Mouse (Mus musculus): ENCODE data around the gene Slc26a1. TPM values are rescaled to one million over a fixed set of nuclear protein-coding genes. Genes with fewer than 3 reads are reported as not detected.
A peak's percentile ranks its signal among the peaks of the same experiment; 100 is the strongest.

The Slc26a1 gene
- 3.6 and 4.9 TPM in 2 replicates for polyA plus RNA-seq (2015; fragmentation: Nextera tagmentation; extraction: Ambion mirVana)

DNA sequence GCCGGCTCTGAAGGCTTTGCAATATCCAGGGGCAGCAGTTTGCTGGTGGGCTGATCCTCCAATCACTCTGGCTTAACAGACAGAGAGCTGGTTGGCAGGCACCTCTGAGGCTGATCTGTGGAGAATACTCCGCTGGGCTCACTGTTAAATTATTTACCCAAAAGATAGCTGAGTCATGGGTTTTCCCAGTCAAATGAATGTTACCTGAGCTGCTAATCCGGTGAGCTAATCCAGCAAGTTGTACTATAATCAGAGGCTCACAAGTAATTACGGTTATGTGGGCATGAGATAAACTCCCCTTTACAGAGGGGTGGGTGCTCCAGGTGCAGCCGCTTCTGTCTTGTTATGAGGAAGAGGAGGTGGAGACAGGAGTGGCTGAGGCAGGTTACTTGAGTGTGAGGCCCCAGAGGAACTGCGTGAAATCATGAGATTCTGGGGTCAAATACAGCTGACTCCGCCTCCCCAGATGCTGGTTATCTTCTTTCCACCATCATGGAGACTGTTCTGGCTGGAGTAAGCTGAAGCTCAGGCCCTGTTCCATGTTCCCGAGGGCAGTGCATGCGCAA lies at the start of gene Slc26a1:
TSS of gene Slc26a1 (minus strand) at position 319 of the 566 bp plus-strand sequence.
- peaks cover 4% of the 10 kb centered on the region; the same call in 1 of the 2 replicates for H3K36me3 ChIP-seq
- no peak within 1 kb of the TSS for H3K4me3 ChIP-seq (replicated peaks)
- WGBS = 60% methylated on average over 9 of the region's 9 CpGs
- no peaks in the 10 kb centered on the region for H3K9me3 ChIP-seq
- H3K4me1 ChIP-seq (replicated peaks) = peaks cover 18% of the 10 kb centered on the region; the same call in 1 of the 2 replicates
- H3K4me2 ChIP-seq (replicated peaks) = peak within 1 kb of the TSS; percentile 6; the same call in 1 of the 2 replicates
- ATAC-seq = peak; percentile 72
- H3K27me3 ChIP-seq (replicated peaks) = no peaks in the 10 kb centered on the region
- no peak within 1 kb of the TSS for H3K9ac ChIP-seq
- peak within 1 kb of the TSS; percentile 52 for H3K27ac ChIP-seq

DNA sequence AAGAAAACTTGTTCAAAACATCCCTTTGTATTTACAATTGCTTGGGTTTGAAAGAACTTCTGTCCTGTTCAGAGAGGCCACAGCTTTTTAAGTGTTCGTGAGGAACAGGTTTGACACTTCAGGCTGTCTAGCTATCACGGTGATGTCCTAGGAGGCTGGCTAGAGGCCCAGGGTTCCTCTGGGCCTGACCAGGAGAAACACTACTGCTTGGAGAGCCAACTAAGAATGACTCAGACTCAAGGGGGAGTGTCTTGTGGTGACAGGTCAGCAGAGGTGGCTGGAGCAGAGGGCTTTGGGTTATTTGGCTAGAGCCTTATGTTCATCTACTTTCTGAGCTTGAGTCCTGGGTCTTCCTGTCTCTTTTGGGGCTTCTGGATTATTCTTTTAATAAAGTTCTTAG lies 48.6 kb upstream of the Slc26a1 start:
- 55% methylated on average over 2 of the region's 2 CpGs for WGBS
- Histone ChIP-seq H3K4me1 (replicated peaks) (no peaks in the 10 kb centered on the region), H3K9me3 (no peaks in the 10 kb centered on the region), H3K4me3 (replicated peaks) (no peak overlapping the region), H3K27me3 (replicated peaks) (no peaks in the 10 kb centered on the region), H3K36me3 (no peaks in the 10 kb centered on the region), H3K4me2 (replicated peaks) (no peak overlapping the region), H3K27ac (no peak overlapping the region), H3K9ac (no peak overlapping the region)
- no peak for ATAC-seq

DNA sequence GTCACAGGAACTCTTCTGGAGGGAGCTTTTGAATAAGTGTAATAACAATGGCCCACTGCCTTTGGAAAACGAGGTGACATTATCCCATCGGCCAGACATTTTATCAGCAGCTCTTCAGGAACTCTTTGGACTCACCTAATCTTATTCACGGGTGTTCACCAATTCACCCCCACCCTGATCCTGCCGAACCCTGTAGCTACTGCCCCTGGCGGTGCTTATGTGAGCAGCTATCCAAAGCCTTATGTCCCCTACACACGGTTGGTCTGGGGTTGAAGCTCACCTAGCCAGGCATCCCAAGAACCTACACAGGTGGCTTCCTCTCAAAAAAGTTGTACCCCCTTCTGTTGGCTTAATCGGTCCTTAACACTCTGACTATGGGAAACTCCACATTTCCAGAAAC lies 44.4 kb upstream of the Slc26a1 start:
- Histone ChIP-seq H3K9ac (no peak overlapping the region), H3K27me3 (replicated peaks) (no peaks in the 10 kb centered on the region), H3K4me2 (replicated peaks) (no peak overlapping the region), H3K27ac (no peak overlapping the region), H3K9me3 (no peaks in the 10 kb centered on the region), H3K4me3 (replicated peaks) (no peak overlapping the region), H3K4me1 (replicated peaks) (no peaks in the 10 kb centered on the region), H3K36me3 (no peaks in the 10 kb centered on the region)
- WGBS = 62% methylated on average over 7 of the region's 7 CpGs
- no peak for ATAC-seq

DNA sequence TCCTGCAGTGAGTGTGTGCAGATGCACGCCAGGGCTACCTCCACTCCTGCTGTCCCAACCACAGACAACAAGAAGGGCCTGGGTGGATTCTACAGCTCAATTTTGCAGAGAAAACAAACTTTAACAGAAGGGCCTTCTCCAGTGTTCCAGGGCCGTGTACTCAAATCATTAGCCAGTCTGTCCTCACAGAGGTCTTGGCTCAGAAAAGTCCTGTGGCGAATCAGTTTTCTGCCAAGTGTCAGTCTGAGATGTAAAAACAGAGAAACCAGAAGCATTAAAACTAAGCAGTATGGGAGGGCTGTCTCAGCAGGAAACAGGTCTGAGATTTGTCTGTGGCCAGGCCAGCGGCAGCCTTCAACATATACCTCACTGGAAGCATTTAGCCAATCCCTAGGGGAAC lies 42.7 kb upstream of the Slc26a1 start:
- H3K4me2 ChIP-seq (replicated peaks) = no peak overlapping the region
- no peak for ATAC-seq
- H3K4me1 ChIP-seq (replicated peaks) = 0 out of 2 replicates have a peak, but pooled peaks cover 4% of the 10 kb centered on the region
- no peaks in the 10 kb centered on the region for H3K9me3 ChIP-seq
- no peaks in the 10 kb centered on the region for H3K36me3 ChIP-seq
- WGBS = 42% methylated on average over 4 of the region's 4 CpGs
- H3K27ac ChIP-seq = no peak overlapping the region
- no peak overlapping the region for H3K4me3 ChIP-seq (replicated peaks)
- H3K27me3 ChIP-seq (replicated peaks) = no peaks in the 10 kb centered on the region
- H3K9ac ChIP-seq = no peak overlapping the region

DNA sequence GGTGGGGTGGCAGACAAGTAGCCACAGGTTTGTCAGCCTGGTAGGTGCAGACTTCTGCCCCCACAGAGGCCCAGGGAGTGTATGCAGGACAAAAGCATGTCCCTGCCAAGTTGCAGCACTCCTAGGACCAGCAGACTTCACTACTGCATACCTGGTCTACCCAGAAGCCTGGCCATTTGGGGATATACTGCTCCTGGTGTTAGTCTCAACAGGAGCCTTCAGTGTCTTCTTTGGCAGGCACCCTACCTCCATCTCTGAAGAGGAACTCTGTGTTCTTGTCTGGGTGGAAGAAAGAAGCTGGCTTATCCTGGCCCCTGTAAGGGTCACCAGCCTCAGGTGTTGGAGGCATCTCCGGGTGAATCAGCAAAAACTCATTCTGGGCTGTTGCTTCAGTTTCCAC lies 40.6 kb upstream of the Slc26a1 start:
- H3K4me2 ChIP-seq (replicated peaks) = no peak overlapping the region
- no peaks in the 10 kb centered on the region for H3K9me3 ChIP-seq
- H3K9ac ChIP-seq = no peak overlapping the region
- no peak overlapping the region for H3K27ac ChIP-seq
- no peaks in the 10 kb centered on the region for H3K27me3 ChIP-seq (replicated peaks)
- 81% methylated on average over 1 of the region's 1 CpGs for WGBS
- no peaks in the 10 kb centered on the region for H3K36me3 ChIP-seq
- H3K4me3 ChIP-seq (replicated peaks) = no peak overlapping the region
- 0 out of 2 replicates have a peak, but pooled peaks cover 4% of the 10 kb centered on the region for H3K4me1 ChIP-seq (replicated peaks)
- ATAC-seq = no peak

- H3K9me3 ChIP-seq = no peaks in the 10 kb centered on the region
- 55% methylated on average over 6 of the region's 6 CpGs for WGBS
- H3K4me3 ChIP-seq (replicated peaks) = no peak overlapping the region
- H3K27me3 ChIP-seq (replicated peaks) = no peaks in the 10 kb centered on the region
- 0 out of 2 replicates have a peak, but pooled peaks cover 4% of the 10 kb centered on the region for H3K4me1 ChIP-seq (replicated peaks)
- H3K4me2 ChIP-seq (replicated peaks) = no peak overlapping the region
- peak; percentile 69 for ATAC-seq
- H3K27ac ChIP-seq = no peak overlapping the region
- no peak overlapping the region for H3K9ac ChIP-seq
- no peaks in the 10 kb centered on the region for H3K36me3 ChIP-seq
These were observed 38.8 kb upstream of the Slc26a1 start for GRCm38 (mm10) chr5:108714149-108714548.

GRCm38 (mm10) chr5:108713691-108714090 lies 38.3 kb upstream of the Slc26a1 start:
- H3K9ac ChIP-seq = no peak overlapping the region
- no peaks in the 10 kb centered on the region for H3K9me3 ChIP-seq
- H3K4me2 ChIP-seq (replicated peaks) = no peak overlapping the region
- ATAC-seq = peak; percentile 12
- 0 out of 2 replicates have a peak, but pooled peaks cover 7% of the 10 kb centered on the region for H3K4me1 ChIP-seq (replicated peaks)
- H3K4me3 ChIP-seq (replicated peaks) = no peak overlapping the region
- no peaks in the 10 kb centered on the region for H3K36me3 ChIP-seq
- H3K27ac ChIP-seq = no peak overlapping the region
- H3K27me3 ChIP-seq (replicated peaks) = no peaks in the 10 kb centered on the region

DNA sequence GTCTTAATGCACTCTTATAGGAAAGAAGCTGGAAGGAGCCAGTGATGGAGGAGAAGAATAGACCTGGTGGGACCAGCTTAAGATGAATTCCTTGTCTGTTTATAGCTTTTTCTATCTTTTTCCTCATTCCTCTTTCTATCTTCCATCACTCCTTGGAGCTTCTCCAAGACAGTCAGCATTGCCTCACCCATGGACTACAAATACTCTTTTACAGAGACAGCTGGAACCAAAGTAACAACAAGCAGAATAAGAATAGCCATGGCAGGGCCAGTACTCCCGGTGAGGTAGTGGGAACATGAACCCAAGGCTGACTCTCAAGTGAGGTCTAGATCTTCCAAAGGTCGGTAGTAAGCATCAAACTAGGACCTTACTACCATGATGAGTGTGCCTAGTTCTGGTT lies 37.7 kb upstream of the Slc26a1 start:
- H3K4me1 ChIP-seq (replicated peaks) = 0 out of 2 replicates have a peak, but pooled peaks cover 10% of the 10 kb centered on the region
- no peaks in the 10 kb centered on the region for H3K36me3 ChIP-seq
- no peak for ATAC-seq
- H3K9me3 ChIP-seq = no peaks in the 10 kb centered on the region
- no peak overlapping the region for H3K4me3 ChIP-seq (replicated peaks)
- no peaks in the 10 kb centered on the region for H3K27me3 ChIP-seq (replicated peaks)
- no peak overlapping the region for H3K27ac ChIP-seq
- H3K9ac ChIP-seq = no peak overlapping the region
- H3K4me2 ChIP-seq (replicated peaks) = no peak overlapping the region
- WGBS = 86% methylated on average over 2 of the region's 2 CpGs

DNA sequence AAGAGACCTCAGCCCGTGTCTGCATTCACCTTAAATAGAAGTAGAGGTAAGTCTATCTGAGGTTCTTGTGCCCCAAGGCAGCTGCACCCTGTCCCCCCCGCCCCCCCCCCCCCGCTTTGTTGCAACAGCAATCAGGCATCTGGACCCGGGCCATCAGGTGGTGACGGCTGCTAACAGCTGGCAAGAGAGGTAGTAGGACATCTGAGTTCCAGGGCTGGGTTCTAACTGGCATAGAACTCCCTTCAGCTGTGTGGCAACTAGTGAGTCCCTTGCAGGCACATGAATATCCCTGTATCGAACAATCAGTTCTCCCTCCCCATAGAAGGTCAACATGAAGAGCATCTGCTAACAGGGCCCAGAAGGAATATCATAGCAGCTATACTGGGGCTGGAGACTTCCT lies 36.6 kb upstream of the Slc26a1 start:
- Histone ChIP-seq H3K9me3 (no peaks in the 10 kb centered on the region), H3K36me3 (peaks cover 2% of the 10 kb centered on the region; the same call in 1 of the 2 replicates), H3K27me3 (replicated peaks) (no peaks in the 10 kb centered on the region), H3K4me1 (replicated peaks) (0 out of 2 replicates have a peak, but pooled peaks cover 10% of the 10 kb centered on the region), H3K27ac (no peak overlapping the region), H3K4me2 (replicated peaks) (no peak overlapping the region), H3K4me3 (replicated peaks) (no peak overlapping the region), H3K9ac (no peak overlapping the region)
- 75% methylated on average over 6 of the region's 6 CpGs for WGBS
- ATAC-seq = no peak

DNA sequence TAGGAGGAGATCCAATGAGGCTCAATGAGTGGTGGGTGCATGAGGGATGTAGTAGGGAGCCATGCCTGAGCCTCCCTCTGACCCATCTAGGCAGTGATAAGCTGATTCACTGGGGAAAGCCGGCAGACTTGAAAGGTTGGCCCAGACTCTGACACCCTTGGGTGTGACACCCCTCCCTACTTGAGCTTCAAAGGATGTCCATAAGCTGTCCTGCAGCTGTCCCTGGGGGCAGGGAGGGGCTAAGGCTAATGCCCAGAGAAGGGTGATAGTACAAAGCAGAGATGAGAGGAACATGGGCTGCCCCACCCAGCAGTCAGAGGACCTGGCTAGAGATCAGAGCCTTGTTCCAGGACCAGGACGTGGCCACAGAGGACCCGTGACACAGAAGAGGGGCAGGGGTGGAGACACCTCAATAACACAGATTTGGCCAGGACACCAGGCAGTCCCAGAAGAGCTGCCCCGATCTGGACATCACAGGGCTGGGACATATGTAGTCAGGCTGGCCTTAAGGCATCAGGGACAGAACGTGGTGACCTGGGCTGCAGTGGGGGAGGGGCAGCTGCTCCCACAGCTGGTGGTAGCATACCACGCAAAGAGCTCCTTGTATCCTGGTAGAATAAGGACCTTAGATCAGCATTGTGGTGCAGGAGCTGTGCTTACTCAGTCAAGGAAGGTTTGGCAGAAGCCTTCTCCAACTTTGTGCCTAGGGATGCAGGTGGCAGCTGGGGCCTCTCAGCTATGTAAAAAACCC lies 33.8 kb upstream of the Slc26a1 start:
- 43% methylated on average over 6 of the region's 6 CpGs for WGBS
- ATAC-seq = peak; percentile 29

GRCm38 (mm10) chr5:108708419-108708818 lies 33.0 kb upstream of the Slc26a1 start:
- WGBS = 84% methylated on average over 1 of the region's 1 CpGs
- Histone ChIP-seq H3K36me3 (peaks cover 19% of the 10 kb centered on the region), H3K4me1 (replicated peaks) (peaks cover 14% of the 10 kb centered on the region), H3K27me3 (replicated peaks) (no peaks in the 10 kb centered on the region), H3K9me3 (no peaks in the 10 kb centered on the region), H3K9ac (no peak overlapping the region), H3K4me2 (replicated peaks) (no peak overlapping the region), H3K27ac (0 out of 2 replicates have a peak overlapping the region, but pooled peaks have one; percentile 5), H3K4me3 (replicated peaks) (no peak overlapping the region)
- peak; percentile 27; the same call in 1 of the 2 replicates for ATAC-seq

More for the DNA sequence above, 33.8 kb upstream of the Slc26a1 start:
- H3K9ac ChIP-seq = no peak overlapping the region
- no peak overlapping the region for H3K4me3 ChIP-seq (replicated peaks)
- H3K36me3 ChIP-seq = peaks cover 19% of the 10 kb centered on the region
- 0 out of 2 replicates have a peak overlapping the region, but pooled peaks have one; percentile 5 for H3K27ac ChIP-seq
- no peak overlapping the region for H3K4me2 ChIP-seq (replicated peaks)
- no peaks in the 10 kb centered on the region for H3K27me3 ChIP-seq (replicated peaks)
- H3K4me1 ChIP-seq (replicated peaks) = peaks cover 14% of the 10 kb centered on the region; the same call in 1 of the 2 replicates
- H3K9me3 ChIP-seq = no peaks in the 10 kb centered on the region

GRCm38 (mm10) chr5:108707758-108708157 lies 32.4 kb upstream of the Slc26a1 start:
- WGBS = 82% methylated on average over 2 of the region's 2 CpGs

More at GRCm38 (mm10) chr5:108707758-108708157, 32.4 kb upstream of the Slc26a1 start:
- no peak overlapping the region for H3K4me3 ChIP-seq (replicated peaks)
- H3K27me3 ChIP-seq (replicated peaks) = no peaks in the 10 kb centered on the region
- no peaks in the 10 kb centered on the region for H3K9me3 ChIP-seq
- H3K36me3 ChIP-seq = peaks cover 19% of the 10 kb centered on the region
- no peak for ATAC-seq
- H3K4me2 ChIP-seq (replicated peaks) = no peak overlapping the region
- peaks cover 18% of the 10 kb centered on the region for H3K4me1 ChIP-seq (replicated peaks)
- no peak overlapping the region for H3K9ac ChIP-seq
- no peak overlapping the region for H3K27ac ChIP-seq
